Mouse (Mus musculus) embryo, embryonic 10.5 days (tissue): Measurements from ENCODE around the gene Fbxo24.
"Not testable (repeated sequence)": the region's sequence is repeated elsewhere in the genome, so short reads cannot be mapped to it uniquely, and the experiment has no call there.

Source experiments
- DNase-seq: peaks from one replicate; pipeline ENCODE4 v3.0.0-alpha.2; 2015; ENCODE audit warnings: low spot score

Fbxo24 gene

GRCm38 (mm10) chr5:137642886-137643285 is 14.1 kb upstream of the Fbxo24 start:
- DNase-seq, result no peak

GRCm38 (mm10) chr5:137641054-137641453 is 12.3 kb upstream of the Fbxo24 start, which contains the start of gene Sap25:
Gene Sap25 (plus strand): TSS chr5:137641334.
- DNase-seq, result no peak

- no peak for DNase-seq
Observed at GRCm38 (mm10) chr5:137639472-137639871, 10.7 kb upstream of the Fbxo24 start.

DNA sequence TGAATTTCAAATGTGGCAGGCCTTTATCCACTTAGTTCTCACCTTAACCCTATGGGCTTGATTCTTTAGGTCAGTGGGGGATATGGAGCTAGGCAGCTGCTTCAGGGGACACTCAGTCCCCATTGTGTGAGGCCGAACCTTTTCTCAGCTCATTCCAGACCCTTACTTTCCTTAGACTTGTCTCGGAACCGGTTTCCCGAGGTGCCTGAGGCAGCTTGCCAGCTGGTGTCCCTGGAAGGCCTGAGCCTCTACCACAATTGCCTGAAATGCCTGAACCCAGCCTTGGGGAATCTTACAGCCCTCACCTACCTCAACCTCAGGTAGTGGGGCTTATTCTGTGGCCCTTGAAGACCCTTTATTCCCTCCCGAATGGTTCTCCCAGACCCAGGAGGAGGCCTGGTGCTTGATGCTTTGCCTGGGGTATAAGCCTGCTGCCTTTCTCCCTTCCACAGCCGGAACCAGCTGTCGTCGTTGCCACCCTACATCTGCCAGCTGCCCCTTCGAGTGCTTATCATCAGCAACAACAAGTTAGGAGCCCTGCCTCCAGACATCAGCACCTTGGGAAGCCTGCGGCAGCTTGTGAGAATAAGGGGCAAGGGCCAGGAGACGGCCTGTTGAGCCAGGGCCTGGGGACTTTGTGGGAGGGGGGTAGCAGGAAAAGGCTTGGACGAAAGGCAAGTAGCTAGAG is 4.7 kb upstream of the Fbxo24 start:
- no peak for DNase-seq

- no peak for DNase-seq
Observed at GRCm38 (mm10) chr5:137631591-137631990, 2.8 kb upstream of the Fbxo24 start.

- DNase-seq, result no peak
Observed at GRCm38 (mm10) chr5:137631171-137631570, 2.4 kb upstream of the Fbxo24 start.

DNA sequence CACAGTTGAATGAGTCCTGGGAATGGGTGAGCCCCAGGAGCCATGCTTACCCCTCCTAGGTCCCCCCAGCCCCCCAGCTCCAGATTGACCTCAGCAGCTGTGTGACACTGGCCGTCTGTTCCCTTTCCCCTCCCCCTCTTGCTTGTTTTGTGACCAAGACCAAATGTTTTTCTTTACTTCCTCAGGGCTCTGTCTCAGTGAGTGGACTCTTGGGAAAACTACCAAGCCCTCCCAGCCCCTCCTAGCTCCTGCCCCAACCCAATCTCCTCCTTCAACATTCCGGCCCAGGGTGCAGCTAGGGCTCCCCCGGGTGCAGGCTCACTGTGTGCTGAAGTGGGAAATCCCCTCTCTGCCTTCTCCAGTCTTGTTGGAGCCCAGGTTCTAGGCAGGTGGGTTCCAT is 1.8 kb upstream of the Fbxo24 start:
- peak; percentile 35 for DNase-seq

- no peak for DNase-seq
Observed at GRCm38 (mm10) chr5:137629906-137630545, 1.2 kb upstream of the Fbxo24 start.

GRCm38 (mm10) chr5:137629306-137629721 is 512 bp upstream of the Fbxo24 start:
- peak; percentile 79 for DNase-seq

- no peak for DNase-seq
Observed at GRCm38 (mm10) chr5:137627991-137628390, 811 bp downstream of the Fbxo24 start.

DNA sequence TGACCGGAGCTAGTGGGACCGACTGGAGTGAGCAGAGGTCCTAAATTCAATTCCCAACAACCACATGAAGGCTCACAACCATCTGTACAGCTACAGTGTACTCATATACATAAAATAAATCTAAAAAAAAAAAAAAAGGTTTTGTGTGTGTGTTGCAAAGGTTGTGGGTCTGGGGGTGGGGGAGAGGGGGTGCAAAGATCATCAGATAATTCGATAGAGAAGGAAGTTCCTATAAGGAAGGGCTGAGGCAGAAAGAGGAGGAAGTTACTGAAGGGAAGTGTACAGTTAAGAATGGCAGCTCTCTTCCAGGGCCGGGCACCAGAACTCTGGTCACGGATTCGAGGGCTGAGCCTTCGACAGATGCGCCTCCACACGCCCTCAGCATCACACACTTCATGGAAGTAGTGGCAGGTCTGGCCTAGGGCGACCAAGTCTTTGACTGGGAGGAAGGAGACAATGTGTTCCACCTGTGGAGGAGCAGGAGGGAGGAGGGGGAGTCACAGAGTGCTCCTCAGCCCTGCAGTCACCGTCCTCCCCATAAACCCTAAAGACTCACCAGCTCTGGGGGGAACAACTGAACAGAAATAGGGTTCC is 4.8 kb downstream of the Fbxo24 start:
- DNase-seq, result no peak

DNA sequence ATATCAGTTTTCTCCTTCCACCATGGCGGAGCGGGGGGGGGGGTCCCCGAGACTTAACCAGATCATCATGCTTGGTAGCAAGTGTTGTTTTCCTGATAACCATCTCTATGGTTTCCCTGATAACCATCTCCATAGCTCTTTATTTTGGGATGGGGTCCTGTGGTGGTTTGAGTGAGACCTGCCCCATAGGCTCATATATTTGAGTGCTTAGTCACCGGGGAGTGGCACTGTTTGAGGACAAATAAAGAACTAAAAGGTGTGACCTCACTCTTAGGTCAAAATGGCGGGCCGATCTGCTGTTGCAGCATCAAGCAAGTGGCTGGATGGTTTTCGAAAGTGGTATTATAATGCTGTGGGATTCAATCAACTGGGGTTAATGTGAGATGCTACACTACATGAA is 13.5 kb downstream of the Fbxo24 start:
- DNase-seq, result no peak

DNA sequence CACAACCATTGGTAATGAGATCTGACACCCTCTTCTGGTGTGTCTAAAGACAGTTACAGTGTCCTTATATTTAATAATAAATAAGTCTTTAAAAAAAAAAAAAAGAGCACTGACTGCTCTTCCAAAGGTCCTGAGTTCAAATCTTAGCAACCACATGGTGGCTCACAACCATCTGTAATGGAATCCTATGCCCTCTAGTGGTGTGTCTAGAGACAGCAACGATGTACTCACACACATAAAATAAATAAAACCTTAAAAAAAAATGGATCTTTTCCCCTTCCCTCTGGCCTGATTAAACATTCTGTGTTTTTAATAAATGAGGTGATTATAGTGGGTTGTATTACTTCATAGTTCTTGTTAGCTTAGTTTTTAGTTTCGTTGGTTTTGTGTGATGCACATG is 13.9 kb downstream of the Fbxo24 start:
- not testable (repeated sequence) for DNase-seq

DNA sequence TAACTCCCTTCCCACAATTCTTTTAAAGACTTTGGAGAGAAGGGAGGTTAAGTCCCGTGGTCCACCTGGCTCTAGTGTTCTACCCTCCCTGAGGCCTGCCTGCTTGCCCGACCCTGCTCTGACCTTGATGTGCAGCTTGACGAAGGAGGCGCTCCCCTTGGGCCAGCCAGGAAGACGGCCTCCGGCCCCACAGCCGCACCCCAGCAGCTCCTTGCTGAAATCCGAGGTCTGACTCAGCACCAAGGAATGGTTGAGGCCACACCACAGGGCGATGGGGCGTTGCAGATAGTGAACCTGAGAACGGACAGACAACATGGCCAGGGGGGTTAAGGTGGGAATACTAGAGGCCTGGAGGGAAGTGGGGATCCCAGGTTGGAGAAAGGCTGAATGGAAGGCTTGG is 15.3 kb downstream of the Fbxo24 start, which contains the start of gene Pcolce:
Gene Pcolce (minus strand): TSS at position 235 of the 400 bp plus-strand sequence.
- no peak for DNase-seq

DNA sequence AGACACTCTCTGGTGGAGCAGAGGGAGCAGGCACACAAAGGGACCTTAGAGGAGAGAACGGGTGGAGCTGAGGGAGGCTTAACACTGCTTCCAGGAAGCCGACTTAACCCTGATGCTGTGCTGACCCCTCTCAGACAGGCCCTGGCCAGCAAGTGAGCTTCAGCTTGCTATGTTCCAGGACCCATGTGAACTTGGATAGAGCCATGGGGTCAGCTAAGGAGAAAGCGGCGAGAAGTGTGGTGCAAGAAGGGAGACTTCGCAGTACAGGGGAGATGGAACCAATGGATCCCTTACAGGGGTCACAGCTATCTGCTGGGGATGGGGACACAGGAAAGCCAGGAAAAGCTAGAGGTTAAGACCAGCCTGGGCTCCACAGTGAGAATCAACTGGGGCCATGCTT is 15.7 kb downstream of the Fbxo24 start:
- DNase-seq, result no peak

GRCm38 (mm10) chr5:137611245-137611602 is 17.6 kb downstream of the Fbxo24 start:
- peak; percentile 77 for DNase-seq

GRCm38 (mm10) chr5:137610548-137611244 is 18.1 kb downstream of the Fbxo24 start:
- peak; percentile 92 for DNase-seq

DNA sequence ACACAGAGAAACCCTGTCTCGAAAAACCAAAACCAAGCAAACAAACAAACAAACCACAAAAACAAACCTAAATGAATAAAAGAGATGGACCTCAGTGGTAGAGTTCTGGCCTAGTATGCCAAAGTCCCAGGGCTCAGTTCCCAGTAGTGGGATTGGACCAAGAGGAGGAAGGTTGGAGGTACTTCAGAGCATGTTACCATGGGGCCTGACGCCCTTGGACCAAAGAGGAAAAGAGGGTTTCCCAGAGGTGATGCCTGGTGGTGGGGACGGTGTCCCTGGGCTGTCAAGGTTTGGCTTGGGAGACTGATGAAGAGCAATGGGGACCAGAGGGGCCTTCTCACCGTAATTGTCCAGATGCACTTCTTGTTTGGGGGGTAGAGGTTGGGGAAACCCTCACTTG is 18.7 kb downstream of the Fbxo24 start:
- no peak for DNase-seq

DNA sequence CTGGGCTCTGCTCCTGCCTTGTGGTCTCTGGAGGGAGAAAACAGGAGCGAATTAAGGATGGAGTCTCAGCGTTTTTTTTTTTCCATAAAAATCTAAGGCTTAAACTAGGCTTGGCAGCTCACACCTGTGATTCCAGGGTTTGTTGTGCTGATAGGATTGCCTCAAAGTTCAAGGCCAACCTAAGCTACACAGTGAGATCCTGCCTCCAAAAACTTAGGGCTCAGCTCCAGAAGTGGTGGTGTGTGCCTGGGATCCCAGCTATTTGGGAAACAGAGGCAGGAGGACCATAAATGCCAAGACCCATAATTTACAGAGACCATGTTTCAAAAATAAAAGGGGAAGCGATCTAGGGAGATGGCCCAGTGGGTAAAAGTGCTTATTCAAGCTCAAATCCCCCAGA is 19.5 kb downstream of the Fbxo24 start:
- DNase-seq, result no peak

GRCm38 (mm10) chr5:137608654-137609190 is 20.1 kb downstream of the Fbxo24 start:
- DNase-seq, result no peak

DNA sequence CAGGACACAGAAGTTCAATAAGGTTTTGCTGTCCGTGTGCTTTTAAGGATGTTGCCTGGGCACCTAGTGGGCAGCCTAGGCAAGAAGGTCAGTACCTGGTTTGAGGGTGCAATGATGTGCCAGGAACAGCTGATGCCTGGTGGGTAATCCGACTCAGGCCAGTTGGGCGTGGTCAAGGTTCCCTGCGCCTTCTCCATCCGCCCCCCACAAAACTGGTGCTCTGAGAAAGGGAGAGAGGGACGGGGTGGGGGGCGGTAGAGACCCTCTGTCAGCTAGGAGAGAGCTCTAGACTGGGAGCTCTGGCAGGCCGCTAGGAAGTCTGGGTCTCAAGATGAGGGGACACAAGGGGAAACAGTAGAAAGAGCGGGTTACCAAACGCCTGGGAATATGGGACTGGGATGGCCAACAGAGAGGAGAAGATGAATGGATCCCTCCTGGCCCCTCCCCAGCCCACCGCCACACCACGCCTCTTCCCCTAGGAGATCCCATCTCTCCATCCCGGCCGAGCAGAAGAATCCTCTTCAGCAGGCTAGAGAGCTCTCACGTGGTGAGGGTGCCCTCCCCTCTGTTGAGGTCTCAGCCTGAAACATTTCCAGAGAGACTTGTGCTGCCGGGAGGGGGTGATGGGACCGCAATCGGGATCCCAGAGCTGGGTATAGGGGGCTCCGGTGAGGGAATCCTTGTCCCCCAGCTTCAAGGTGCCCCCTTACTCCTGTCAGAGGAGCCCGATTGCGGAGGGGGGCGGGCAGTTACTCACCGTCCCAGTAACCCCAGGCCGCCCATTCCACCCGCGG is 20.7 kb downstream of the Fbxo24 start:
- DNase-seq, result no peak

DNA sequence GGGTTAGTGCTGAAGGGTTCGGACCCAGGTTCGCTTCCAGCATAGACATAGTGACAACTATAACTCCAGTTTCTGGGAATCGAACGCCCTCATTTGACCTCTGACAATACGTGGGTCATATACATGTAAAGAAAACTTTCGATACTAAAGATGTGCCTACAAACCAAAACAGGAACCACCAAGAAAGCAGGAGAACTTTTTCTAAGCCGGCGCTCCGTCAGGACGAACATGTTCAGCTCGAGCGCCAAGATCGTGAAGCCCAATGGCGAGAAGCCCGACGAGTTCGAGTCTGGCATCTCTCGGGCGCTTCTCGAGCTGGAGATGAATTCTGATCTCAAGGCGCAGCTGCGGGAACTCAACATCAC is 27.5 kb downstream of the Fbxo24 start:
- peak; percentile 64 for DNase-seq
